Mouse (Mus musculus): Measurements from ENCODE around the gene Nrbp1. TPM values are rescaled to one million over a fixed set of nuclear protein-coding genes. Genes with fewer than 3 reads are reported as not detected.

The Nrbp1 gene
- 193 TPM for total RNA-seq (2023)

GRCm38 (mm10) chr5:31240637-31241521 is at the start of gene Nrbp1, which contains the start of gene Gm9970:
Gene Nrbp1, plus strand, starts transcription at chr5:31240864.
Gene Gm9970, minus strand, starts transcription at chr5:31241232.

GRCm38 (mm10) chr5:31192939-31193630 is 47.6 kb upstream of the Nrbp1 start, which contains the start of the genes Snx17 and Eif2b4:
Gene Snx17, plus strand, starts transcription at chr5:31193227.
Gene Eif2b4, minus strand, starts transcription at chr5:31193430.

GRCm38 (mm10) chr5:31201742-31202590 is 38.7 kb upstream of the Nrbp1 start, which contains the start of gene Zfp513:
Gene Zfp513, minus strand, starts transcription at chr5:31202303.

GRCm38 (mm10) chr5:31220448-31221303 is 20.0 kb upstream of the Nrbp1 start, which contains the start of gene Ppm1g:
Gene Ppm1g, minus strand, starts transcription at chr5:31220687.

GRCm38 (mm10) chr5:31251541-31252101 is 11.0 kb downstream of the Nrbp1 start, which contains the start of gene Krtcap3:
Gene Krtcap3, plus strand, starts transcription at chr5:31251691.

GRCm38 (mm10) chr5:31290521-31291360 is 50.1 kb downstream of the Nrbp1 start, which contains the start of gene Ift172:
Gene Ift172, minus strand, starts transcription at chr5:31291116.

GRCm38 (mm10) chr5:31295606-31296141 is 55.0 kb downstream of the Nrbp1 start, which contains the start of gene Fndc4:
Gene Fndc4, minus strand, starts transcription at chr5:31296080.

GRCm38 (mm10) chr5:31297047-31297757 is 56.5 kb downstream of the Nrbp1 start, which contains the start of gene Gckr:
Gene Gckr, plus strand, starts transcription at chr5:31297443.

Other genes starting within 250 kb of the Nrbp1 start
- gene Atraid, start 192.6 kb upstream of the Nrbp1 start, total RNA-seq (2023) = 33.8 TPM
- gene Slc5a6, start 191.9 kb upstream of the Nrbp1 start, total RNA-seq (2023) = 11.6 TPM
- 43.7 TPM for gene Cad, start 186.1 kb upstream of the Nrbp1 start, total RNA-seq (2023)
- not detected for gene Dnajc5g, start 134.6 kb upstream of the Nrbp1 start, total RNA-seq (2023)
- 1.2 TPM for gene Slc30a3, start 132.6 kb upstream of the Nrbp1 start, total RNA-seq (2023)
- not detected for gene Trim54, start 124.2 kb upstream of the Nrbp1 start, total RNA-seq (2023)
- gene Ucn, start 102.0 kb upstream of the Nrbp1 start, total RNA-seq (2023) = not detected
- gene Mpv17, start 86.6 kb upstream of the Nrbp1 start, total RNA-seq (2023) = 17.7 TPM
- 4.7 TPM for gene Gm29609, start 61.0 kb upstream of the Nrbp1 start, total RNA-seq (2023)
- 148 TPM for gene Gtf3c2, start 60.7 kb upstream of the Nrbp1 start, total RNA-seq (2023)
- gene Snx17, start 47.6 kb upstream of the Nrbp1 start, total RNA-seq (2023) = 70.4 TPM
- 42.2 TPM for gene Eif2b4, start 47.4 kb upstream of the Nrbp1 start, total RNA-seq (2023)
- 27.6 TPM for gene Zfp513, start 38.6 kb upstream of the Nrbp1 start, total RNA-seq (2023)
- gene Ppm1g, start 20.2 kb upstream of the Nrbp1 start, total RNA-seq (2023) = 148 TPM
- gene Gm9970, start 368 bp downstream of the Nrbp1 start, total RNA-seq (2023) = not detected
- gene Krtcap3, start 10.8 kb downstream of the Nrbp1 start, total RNA-seq (2023) = 28.9 TPM
- gene Ift172, start 50.3 kb downstream of the Nrbp1 start, total RNA-seq (2023) = 14.5 TPM
- gene Fndc4, start 55.2 kb downstream of the Nrbp1 start, total RNA-seq (2023) = 1.3 TPM
- 0.15 TPM for gene Gckr, start 56.6 kb downstream of the Nrbp1 start, total RNA-seq (2023)
- gene Zfp512, start 211.6 kb downstream of the Nrbp1 start, total RNA-seq (2023) = 30.8 TPM
- 0.92 TPM for gene 4930548H24Rik, start 244.9 kb downstream of the Nrbp1 start, total RNA-seq (2023)

Measured in CD4-positive naive resting alpha-beta T cell, adult 57 days (primary cell).